Mouse (Mus musculus) heart, postnatal 10 days (tissue): Measurements from ENCODE around the gene Cry2. TPM values are rescaled to one million over a fixed set of nuclear protein-coding genes. Genes with fewer than 3 reads are reported as not detected.
"Not testable (repeated sequence)": the region's sequence is repeated elsewhere in the genome, so short reads cannot be mapped to it uniquely, and the experiment has no call there.

Experiments
- DNase-seq, 2 experiments: peaks; one replicate each; pipeline ENCODE4 v3.0.0; 2021
- intact Hi-C: fragments of 180-260 bp; cut with DNase I; formaldehyde crosslinking; loops from one replicate; pipeline ENCODE4 v1.15.1; 2025
- total RNA-seq, 2 experiments: library from RNA; stranded (reverse); gene quantifications; 2 replicates each; pipeline ENCODE4 v1.2.3; 2021

Gene Cry2
- 10 to 100 TPM; 25.6 to 30.9 TPM for total RNA-seq

GRCm38 (mm10) chr2:92433578-92434374 is at the start of gene Cry2:
Gene Cry2, minus strand, starts transcription at chr2:92434043.
- intact Hi-C loops = loop anchor here (5.0 kb wide), 1 partner anchor 41 kb away; no protein-coding TSS in a partner anchor
- DNase-seq = peak; percentile 99

- intact Hi-C loops = no loop called here
- no peak for DNase-seq
Measured at GRCm38 (mm10) chr2:92483505-92483904, 49.7 kb upstream of the Cry2 start.

- intact Hi-C loops = no loop called here
- no peak for DNase-seq
Measured at GRCm38 (mm10) chr2:92482551-92482950, 48.7 kb upstream of the Cry2 start.

- intact Hi-C loops = no loop called here
- DNase-seq = no peak
Measured at GRCm38 (mm10) chr2:92478313-92478688, 44.5 kb upstream of the Cry2 start.

GRCm38 (mm10) chr2:92477672-92478312 is 43.9 kb upstream of the Cry2 start:
- intact Hi-C loops = no loop called here
- peak in 1 of 2 experiments; percentile 33 for DNase-seq

DNA sequence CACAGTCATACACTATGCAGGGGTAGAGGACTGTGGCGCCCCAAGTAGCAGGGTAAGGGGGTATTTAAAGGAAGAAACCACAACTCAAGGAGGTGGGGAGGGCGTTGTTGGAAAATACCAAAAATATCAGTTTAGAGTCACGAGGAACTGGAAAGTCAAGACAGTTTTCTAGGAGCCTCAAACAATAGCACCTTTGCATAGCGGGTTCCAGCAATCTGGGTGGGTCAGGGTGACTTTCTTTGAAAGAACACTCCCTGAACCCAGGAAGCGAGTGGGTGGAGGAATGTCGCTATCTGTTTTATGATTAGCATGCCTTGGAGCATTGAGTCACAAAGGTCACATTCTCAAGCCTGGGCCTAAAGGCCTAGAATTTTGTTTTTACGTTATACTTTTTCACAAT is 42.7 kb upstream of the Cry2 start:
- intact Hi-C loops, DNase-seq: not testable (repeated sequence)

DNA sequence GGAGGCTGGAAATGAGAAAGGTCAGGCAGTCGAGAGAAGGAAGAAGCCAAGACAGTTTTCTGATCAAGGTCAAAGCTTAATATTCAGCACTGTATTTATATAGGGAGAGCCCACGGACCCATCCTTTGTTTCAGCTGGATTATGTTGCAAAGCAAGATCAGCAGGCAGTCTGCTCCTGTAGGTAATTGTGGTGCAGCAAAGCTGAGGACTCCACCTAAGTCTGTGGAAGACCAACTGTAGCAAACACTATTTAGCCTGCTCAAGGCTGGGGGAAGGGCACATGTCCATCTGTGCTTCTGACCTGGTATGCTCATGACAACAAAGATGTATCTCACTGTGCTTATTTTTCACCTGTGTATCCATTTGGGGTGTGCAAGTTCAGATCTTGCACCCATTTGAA is 41.9 kb upstream of the Cry2 start:
- no peak for DNase-seq
- intact Hi-C loops = no loop called here

GRCm38 (mm10) chr2:92474920-92475319 is 41.1 kb upstream of the Cry2 start:
- intact Hi-C loops = no loop called here
- DNase-seq = no peak

- intact Hi-C loops = no loop called here
Measured at GRCm38 (mm10) chr2:92471886-92472670, 38.2 kb upstream of the Cry2 start.

DNA sequence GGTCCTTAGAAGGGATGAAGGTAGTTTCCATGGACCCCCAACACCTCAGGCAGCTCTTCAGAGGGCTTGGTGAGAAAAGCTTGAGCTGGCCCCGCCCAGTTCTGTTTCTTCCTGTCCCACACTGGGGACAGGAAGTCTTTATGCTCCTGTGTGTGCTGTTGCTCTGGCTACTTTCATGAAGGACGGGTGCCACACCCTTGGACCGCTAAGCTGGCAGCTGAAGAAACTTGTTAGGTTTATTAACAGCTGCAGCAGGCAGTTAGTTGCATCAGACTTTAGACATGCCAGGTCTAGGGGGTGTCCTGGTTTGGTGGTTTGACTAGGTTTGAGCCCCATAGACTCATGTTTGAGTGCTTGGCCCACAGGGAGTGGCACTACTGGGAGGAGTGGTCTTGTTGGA is 30.8 kb upstream of the Cry2 start:
- no peak for DNase-seq
- intact Hi-C loops = no loop called here

More at GRCm38 (mm10) chr2:92471886-92472670, 38.2 kb upstream of the Cry2 start:
- DNase-seq = no peak

GRCm38 (mm10) chr2:92461215-92461614 is 27.4 kb upstream of the Cry2 start:
- no peak for DNase-seq
- intact Hi-C loops = no loop called here

GRCm38 (mm10) chr2:92459921-92460707 is 26.3 kb upstream of the Cry2 start, which contains the start of gene Slc35c1:
Gene Slc35c1, minus strand, starts transcription at chr2:92460538.
- intact Hi-C loops = no loop called here
- peak; percentile 34 to 40 for DNase-seq

DNA sequence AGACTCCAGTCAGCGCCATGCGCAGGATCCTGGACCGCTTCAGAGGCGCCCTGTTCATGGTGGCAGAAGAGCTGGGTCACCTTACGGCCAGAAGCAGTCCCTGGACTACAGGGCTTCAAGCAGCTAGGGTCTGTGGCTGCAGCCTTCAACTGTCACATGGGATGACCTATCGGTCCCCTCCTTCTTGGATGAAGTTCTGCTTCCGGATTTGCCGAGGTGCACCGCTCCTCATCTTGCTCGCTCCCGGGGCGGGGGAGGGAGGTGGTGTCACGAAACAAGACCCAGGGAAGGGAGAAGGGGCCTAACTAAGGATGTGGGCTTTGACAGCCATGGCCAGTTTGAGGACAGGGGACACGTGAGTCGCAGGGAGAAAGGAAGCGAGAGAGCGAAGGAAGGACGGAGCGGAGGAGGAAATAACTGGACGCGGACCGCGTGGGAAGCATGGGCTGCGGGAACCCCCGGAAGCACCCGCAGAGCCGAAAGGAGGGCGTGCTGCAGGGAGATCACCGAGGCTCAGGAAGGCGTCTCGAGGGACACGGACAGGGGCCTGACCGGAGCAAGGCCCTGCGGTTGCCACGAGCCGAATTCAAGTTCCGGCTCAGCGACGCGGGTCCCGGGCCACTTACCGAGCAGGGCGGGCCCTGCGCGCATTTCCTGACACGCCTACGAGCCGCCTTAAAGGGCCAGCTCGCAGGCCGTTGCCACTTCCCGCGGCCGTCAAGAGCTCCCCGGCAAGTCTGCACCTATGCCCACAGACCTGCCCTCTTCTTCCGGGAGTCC is 25.5 kb upstream of the Cry2 start:
- peak; percentile 84 to 85 for DNase-seq

GRCm38 (mm10) chr2:92458481-92458880 is 24.6 kb upstream of the Cry2 start:
- intact Hi-C loops = no loop called here
- no peak for DNase-seq

More for the DNA sequence above, 25.5 kb upstream of the Cry2 start:
- intact Hi-C loops = no loop called here

DNA sequence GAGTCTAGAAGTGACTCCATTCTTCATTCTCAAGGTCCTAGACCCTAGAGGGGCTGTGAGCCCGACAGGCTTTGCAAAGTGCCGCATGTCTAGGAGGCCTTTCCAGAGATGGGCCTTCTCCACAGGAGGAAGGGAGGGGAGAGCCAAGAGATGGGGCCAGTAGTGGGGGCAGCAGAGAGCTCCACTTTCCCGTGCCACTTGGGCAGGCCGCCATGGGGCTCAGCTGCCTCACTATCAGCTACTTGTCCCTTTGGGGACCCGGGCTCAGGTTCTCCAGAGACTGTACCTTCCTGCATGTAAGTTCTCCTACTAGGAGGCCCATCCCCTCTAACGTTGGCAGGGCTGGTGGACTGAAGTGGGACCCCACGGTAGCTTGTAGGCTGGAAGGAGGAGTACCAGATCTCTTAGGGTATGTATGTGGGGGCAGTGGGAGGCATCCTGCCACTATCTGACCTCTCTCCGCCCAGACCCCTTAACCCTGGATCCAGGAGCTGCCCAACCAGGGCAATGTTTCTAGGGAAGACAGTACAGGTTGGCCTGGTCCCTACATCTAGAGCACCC is 23.2 kb upstream of the Cry2 start:
- intact Hi-C loops = no loop called here
- DNase-seq = peak in 1 of 2 experiments; percentile 12

- intact Hi-C loops = no loop called here
- DNase-seq = no peak
Measured at GRCm38 (mm10) chr2:92455704-92456103, 21.9 kb upstream of the Cry2 start.

DNA sequence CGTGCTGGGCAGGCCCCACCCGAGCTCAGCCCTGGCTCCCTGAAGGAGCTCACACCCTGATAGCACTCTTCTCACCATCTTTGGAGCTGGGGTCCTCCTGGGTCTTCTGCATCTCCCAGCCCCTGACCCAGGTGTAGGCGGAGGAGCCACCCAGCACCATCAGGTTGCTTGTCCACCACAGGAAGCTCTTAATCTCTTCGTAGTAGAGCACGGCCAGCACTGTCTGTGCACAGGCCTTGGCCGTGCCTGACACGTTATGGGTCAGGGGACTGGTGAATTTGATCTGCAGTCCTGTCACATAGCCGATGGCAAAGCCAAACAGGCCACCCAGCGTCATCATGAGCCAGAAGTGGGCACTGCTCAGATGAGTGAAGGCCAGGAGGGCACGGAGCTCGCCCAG is 20.3 kb upstream of the Cry2 start:
- no peak for DNase-seq
- intact Hi-C loops = no loop called here

DNA sequence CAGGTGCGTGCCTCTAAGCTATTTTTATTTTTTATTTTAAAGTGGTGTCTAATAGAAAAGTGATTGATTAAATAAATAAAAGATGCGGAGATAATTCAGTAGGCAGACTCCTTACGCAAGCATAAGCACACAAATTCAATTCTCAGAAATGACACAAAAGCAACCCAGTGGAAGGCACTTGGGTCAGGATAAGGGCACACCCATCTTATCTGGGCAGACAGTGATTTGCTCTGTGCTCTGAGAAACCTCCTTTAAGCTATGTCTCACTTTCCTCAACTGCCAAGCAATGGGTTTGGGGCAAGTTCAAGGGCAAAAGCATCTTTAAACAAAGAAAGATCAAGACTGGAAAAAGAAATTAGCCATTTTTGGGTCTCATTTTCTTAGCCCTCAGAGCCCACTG is 17.3 kb upstream of the Cry2 start:
- intact Hi-C loops = no loop called here
- no peak for DNase-seq

DNA sequence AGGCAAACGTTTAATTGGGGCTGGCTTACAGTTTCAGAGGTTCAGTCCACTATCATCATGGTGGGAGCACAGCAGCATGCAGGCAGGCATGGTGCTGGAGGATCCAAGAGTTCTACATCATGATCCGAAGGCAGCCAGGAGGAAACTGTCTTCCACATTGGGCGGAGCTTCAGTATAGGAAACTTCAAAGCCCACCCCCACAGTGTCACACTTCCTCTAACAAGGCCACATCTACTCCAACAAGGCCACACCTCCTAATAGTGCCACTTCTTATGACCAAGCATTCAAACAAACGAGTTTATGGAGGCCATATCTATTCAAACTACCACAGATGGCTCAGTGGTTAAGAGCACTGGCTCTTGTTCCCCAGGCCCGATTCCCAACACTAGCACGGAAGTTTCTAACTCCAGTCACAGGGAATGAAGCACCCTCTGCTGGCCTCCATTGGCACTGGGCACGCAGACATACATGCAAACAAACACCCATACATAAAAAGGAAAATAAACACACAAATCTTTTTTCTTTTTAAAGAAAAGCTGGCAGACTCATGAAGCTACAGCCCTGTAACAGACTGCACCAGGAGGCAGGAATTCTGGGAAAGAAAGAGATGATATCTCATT is 13.4 kb upstream of the Cry2 start:
- intact Hi-C loops = no loop called here

More for the DNA sequence above, 13.4 kb upstream of the Cry2 start:
- DNase-seq = no peak
